Mouse (Mus musculus) ZHBTc4 (cell line): ENCODE measurements around the gene Man1b1.

Source experiments
- DNase-seq: peaks from one replicate; pipeline ENCODE4 v3.0.0-alpha.2; 2011; ENCODE audit warnings: low read depth, low spot score

Gene Man1b1

DNA sequence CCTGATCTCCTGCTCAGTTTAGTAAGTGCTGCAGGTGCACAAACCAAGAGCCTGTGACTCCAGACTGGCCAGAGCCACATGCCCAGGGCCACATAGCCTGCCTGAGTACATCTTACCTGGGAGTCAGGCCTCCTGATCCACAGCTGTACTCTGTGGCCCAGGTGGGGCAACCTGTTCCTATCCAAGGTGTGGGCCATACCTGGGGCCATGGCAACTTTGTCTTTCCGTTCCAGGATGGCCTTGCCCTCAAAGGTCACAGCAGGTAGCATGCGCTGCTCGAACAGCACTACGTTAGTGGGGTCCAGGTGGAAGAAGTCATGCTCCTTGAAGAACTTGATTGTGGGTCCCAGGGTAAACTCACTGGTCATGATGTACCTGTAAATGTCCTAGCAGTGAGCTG, 32.2 kb downstream of the Man1b1 start:
- DNase-seq: no peak

DNA sequence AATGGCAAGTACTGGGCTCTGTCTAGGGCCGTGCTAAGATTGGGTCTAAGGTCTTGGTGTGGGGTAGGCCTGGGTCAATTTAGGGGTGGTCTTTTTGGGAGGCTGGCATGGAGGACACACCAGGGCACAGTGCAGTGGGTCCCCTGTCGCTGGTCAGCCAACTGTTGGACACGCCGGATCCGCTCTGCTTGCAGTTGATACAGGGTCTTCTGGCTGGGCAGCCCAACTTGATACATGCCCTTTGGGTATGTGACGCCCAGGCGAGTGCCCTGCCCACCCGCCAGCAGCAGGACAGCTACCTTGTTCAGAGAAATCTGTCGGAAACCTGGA, 32.6 kb downstream of the Man1b1 start:
- no peak for DNase-seq

DNA sequence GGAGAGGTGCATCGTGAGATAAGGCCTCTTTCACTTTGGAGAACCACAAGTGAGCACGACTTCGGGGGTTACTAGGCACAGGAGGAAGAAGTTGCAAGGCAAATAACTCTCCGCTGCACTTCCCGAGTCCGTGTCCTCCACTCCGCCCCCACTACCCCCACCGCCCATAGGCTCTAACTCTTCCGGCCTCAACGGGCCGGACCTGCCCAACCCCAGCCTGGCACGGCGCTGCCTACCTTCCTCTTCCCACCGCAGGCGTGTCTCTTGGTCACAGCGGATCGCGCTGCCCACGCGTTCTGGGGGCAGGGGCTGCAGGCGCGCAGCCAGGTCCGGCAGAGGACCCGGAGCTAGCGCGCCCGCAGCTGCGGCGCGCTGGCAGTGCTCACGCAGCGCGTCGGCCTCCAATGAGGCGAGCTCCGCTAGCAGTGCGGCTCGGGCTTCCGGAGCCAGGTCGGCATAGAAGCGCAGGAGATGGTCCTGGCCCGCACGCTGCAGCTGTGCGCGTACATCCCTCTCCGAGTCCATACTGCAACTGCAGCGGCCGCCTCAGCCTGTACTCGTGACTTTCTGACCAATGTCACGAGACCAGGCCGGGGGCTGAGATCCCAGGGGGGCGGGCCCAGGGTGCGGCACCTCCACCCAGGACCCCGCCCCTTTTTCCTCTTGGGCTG, 33.1 kb downstream of the Man1b1 start, which contains the start of gene Uap1l1:
TSS of gene Uap1l1 (minus strand) at position 592 of the 671 bp plus-strand sequence.
- peak; percentile 97 for DNase-seq

DNA sequence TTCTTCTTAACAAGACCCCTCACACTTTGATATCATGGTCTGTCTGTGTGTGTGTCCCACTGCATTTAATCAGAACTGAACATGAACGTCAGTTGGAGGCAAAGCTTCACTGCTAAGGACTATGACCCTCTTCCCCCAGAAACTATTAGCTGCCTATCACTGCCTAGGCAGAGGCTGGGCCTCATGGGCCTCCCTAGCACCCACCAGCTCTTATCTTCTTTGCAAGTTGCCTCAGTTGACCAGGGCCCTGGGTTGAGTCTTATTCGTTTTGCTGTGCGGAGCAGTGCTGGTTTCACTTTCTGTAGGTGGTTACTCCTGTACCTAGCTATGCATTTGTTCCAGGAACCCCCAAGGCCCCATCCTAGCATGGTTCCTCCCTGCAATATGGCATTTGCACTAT, 37.9 kb downstream of the Man1b1 start:
- DNase-seq: no peak

DNA sequence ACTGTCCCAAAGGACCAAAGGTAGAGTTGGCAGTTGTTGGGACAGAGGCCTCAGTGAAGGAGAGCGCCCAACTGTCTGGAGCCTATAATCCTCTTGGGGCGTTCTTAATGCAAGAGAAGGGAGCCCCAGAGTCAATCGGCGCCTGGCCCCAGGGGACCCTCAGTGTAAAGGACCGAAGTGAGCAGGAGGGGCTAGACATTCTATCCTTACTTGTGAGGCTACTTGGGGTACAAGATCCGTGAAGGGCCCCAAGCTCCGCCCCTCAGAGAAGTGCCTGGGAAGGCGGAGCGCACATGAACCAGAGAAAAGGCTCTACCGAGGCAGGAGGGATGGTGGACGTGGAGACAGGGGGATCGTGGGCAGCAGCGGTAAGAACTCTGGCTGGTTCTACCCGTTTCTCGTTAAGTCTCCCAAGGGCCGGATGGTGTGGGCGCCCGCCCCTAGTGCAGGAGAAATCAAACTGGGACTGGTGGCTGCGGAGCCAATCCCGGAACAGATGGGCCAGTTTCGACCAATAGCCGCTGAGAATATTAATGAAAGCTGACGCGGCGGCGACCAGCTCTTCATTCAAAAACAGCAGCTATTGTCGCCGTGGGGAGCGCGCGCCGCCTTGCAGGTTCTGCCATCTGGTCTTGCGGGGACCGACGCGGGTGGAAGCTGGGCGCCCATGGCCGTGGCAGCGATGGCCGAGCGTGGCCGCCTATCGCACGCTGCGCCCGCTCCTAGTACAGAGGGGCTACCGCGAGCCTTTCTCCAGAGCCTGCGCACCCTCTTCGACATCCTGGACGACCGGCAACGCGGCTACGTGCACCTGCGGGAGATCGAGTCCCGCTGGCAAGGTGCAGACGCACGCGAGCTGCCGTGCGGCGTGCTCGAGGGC, 39.9 kb downstream of the Man1b1 start, which contains the start of gene Sapcd2:
TSS of gene Sapcd2 (plus strand) at position 558 of the 880 bp plus-strand sequence.
- peak; percentile 95 for DNase-seq

DNA sequence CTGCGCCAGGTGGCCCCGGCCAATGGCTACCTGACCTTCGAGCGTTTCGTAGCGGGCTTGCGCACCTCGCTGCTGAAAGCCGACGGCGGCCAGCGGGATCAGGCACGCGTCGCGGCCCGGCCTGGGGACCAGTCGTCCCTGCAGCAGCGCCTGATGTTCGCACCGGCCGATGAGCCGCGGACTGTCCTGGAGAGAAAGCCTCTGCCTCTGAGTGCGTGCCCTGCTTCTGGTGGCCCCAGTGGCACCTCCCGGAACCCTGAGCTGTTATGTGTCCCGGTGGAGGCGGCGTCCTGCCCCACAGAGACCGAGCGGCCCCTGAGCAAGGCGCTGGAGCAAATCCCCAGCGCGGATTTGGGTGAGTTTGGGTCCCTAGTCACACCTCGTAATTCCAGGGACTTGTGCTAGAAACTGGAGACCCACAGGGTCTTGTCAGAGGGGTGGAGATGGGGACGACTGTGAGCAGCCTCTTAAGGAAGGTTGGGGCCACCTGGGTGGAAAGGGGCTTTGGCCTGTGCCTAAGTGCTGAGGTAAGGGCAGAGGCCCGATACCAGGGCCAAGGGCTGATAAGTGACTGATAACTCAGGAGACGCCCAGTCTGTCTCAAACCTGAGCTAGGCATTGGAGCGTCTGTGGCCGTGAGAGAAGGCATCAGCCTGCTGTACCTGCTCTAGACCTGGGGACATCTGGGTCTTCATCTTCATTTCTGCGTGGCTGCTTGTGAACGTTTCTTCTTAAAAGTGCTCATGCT, 40.7 kb downstream of the Man1b1 start:
- DNase-seq: no peak

DNA sequence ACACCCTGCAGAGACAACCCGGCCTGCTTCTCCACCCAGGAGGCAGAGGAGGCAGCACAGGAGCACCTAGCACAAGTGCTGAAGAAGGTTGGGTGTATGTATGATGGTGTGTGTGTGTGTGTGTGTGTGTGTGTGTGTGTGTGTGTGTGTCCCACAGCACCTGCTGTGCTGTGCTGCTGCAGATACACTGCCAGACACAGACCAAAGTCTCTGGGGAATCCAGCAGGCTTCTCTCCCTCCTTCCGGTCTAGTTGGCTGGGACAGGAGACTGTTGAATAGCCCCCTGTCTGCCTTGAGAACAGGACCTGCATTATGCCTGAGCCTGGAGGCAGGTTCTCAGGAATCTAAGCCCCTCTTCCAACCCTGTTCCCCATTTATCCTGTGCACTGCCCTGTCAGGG, 41.3 kb downstream of the Man1b1 start:
- no peak for DNase-seq

DNA sequence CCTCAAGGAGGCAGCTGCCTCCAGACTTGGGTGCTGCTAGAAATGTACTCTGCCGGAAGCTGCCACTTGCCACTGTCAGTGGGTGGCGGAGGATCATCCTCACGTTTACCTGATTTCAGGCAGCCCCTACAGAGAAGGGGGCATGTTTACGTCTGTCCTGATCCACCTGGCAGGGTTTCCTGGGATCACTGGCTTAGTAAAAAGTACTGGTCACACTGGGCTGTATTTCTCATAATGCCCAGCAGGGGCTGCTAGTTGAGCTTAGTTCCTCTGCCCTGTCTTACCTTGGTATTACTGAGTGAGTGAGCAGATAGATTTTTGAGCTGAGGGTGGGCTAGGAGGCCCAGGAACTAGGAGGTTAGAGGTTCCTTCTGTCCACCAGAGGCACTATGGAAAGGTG, 44.5 kb downstream of the Man1b1 start:
- DNase-seq: peak; percentile 76

DNA sequence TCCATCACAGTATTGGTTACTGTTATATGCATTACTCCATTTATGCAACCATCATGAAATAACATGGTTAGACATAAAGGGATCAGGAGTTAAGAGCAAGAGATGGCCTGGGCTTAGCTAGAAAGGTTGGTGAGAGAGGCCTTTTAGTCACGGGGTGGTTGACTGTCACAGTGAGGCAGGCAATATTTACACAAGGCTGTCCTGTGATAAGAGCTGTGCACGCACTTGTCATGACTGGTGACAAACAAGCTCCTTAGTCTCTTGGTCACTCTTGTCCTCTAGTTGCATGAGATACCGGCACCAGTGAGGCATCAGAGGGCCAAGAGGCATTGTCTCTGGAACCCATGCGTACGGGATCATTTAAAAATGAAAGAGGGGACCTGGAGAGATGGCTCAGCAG, 52.4 kb downstream of the Man1b1 start:
- no peak for DNase-seq

DNA sequence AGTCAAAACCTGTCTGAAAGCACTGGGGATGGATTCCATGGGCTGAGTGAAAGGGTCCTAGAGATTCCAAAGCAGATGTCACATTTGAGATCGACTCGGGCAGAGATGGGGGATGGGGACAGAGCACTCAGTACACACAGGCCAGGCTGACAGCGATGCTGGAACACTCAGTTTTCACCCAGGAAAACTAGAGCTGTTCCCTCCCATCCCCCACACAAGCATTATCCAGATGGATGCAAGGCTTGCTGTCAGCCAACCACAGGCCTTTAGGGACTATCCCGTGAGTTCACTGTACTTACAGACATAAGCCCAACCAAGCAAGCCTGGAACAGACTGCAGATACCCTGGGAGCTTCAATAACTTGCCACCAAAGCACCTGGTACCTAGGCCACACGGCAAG, 59.1 kb downstream of the Man1b1 start:
- no peak for DNase-seq

DNA sequence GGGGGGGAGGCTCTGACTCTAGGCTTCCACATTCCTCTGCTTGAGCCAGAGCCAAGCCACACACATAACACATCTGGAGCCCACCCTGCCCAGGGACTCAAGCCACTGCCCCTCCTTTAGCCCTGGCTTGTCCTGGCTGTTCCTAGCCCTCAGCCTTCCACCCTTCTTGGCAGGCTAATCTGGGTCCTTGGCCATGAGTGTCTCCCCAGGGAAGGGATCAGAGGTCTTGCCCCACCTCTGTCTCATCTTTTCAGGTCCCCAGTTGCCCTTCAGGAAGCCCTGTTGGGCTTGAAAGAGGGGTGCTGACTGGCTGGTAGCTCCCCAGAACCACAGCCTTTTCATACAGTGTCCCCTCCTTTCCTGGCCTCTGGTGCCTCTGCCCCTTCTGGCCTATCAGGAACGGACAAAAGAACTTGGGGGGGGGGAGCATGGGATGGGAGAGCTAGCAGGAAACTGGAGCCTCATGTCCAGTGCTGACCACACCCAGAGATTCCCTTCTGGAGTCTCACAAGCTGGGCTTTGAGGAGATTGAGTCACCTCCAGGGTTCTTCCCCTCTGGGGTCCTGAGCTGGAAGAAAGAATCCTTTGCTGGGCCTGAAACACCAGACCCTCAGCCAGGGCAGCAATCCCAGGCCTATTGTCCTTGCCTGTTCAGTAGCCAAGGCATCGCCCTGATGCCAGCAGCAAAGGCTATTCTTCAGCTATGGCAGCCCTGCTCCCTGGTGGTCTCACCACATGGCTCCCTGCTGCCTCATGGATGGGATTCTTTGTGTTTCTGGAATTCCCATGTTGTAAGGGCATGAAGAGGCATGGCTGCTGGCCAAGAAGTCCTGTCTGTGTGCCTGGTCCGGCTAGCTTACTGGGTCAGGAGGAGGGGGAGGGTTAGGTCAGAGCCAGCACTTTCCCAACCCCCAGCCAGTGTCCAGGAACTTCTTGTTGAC, 62.4 kb downstream of the Man1b1 start:
- no peak for DNase-seq

DNA sequence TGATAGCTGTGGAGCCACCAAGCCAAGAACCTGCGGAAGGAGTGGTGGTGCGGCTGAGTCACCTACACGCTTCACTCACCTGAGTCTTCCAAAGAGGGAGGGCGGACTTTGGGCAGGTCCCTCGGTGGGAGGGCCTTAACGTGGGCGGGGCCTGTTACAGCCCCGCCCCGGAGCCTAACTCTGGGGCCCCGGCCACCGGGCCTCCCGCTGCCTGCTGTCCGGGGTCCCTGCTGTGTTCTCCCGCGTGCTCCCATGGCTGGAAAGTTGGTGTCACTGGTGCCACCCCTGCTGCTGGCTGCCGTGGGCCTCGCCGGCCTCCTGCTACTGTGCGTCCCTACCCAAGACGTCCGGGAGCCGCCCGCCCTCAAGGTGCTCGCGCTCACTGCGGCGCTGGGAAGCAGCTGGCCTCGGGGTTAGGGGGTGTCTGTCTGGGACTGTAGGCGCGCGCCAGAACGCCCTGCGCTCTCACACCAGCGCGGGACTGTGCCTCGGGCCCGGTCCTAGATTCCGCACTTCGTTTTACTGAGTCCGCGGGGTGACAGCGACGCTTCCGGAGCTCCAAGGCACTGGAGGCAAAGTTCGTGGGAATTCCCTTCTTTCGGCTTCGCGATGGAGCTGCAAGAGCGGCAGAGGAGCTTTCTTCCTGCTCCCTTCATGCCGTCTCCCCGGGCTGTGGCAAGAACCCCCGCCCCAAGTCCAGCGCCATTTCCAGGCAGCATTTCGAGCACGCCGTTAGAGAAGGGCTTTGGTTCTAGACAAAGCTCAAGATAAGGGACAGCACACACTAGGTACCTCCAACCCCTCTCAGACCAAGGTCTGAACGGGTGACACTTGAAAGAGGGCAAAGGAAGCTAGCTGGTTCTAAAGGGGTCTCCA, 63.8 kb downstream of the Man1b1 start, which contains the start of gene Entpd2:
TSS of gene Entpd2 (plus strand) at position 154 of the 876 bp plus-strand sequence.
- peak; percentile 66 for DNase-seq

DNA sequence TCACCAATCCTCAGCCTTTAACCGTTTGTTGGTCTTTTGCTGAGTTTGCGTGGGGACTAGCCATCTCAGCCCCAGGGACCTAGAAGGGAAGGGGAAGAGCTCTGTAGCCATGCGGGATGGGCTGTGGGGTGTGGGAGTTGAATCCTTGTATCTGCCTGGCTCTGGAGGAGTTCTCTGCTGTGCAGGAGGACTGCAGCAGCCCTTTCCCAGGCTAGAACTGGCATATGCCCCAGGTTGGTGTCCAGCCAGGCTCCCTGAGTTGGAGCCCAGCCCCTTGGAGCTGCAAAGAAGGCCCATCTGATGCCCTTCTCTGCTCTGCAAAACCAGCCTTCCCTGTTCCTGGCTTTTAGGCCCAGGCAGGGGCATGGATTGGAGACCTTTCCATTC, 64.5 kb downstream of the Man1b1 start:
- DNase-seq: no peak

DNA sequence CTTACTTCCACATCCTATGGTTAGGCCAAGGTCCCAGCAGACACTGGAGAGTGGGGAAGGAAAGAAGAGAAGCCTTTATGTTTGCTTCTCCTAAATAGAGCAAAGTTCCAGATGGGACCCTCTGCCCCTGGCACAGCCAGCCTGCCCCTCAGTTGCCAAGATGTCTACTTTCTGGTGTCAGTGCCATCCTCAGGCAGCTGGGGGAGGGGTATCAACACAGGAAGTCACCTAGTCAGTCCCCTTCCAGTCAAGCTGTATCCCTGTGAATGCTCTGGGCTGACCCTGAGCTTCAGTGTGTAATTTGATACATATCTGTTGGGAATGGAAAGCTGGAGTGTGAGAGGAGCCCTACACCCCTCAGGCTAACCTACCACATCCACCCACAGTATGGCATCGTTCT, 64.9 kb downstream of the Man1b1 start:
- no peak for DNase-seq

DNA sequence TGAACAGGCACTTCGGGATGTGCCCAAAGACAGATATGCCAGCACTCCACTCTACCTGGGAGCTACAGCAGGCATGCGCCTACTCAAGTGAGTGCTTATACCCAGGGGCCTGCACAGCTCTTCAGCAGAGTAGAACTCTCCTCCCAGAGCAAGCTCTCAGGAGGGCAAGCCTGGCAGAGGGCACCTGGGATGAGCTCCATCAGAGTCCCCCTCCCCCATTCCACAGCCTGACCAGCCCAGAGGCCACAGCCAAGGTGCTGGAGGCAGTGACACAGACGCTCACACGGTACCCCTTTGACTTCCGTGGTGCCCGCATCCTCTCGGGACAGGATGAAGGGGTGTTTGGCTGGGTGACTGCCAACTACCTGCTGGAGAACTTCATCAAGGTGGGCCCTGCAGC, 65.9 kb downstream of the Man1b1 start:
- no peak for DNase-seq

DNA sequence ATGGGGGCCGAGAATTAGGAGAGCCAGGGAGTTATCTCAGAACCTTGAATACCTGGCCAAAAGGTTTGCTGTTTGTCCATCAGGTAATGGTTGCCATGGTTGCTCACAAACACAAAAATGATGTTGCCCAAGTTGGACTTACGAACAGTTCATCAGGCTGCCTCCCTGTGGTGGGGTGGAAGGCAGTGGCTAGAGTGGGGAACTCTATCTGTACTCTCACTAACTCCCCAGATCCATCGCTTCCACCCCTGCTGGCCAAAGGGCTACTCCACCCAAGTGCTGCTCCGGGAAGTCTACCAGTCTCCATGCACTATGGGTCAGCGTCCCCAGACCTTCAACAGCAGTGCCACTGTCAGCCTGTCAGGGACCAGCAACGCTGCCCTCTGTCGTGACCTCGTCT, 66.9 kb downstream of the Man1b1 start, which contains the start of gene Npdc1:
TSS of gene Npdc1 (plus strand) at position 301 of the 400 bp plus-strand sequence.
- no peak for DNase-seq

DNA sequence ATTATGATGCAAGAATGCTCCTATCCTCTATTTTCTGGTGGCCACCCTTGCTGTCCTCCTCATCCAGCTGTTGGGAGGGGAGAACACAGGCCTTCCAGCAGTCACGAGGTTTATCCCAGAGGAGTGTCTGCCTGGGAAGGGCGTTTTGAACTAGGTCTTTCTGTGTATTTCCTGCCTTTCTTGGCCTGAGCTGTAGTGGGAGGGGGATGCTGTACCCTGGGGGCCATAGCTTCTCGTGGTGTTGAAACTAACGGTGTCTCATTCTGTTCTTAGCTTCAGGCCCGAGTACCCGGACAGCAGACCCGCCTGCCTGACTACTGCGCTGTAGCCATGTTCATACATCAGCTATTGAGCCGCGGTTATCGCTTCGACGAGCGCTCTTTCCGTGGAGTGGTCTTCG, 68.2 kb downstream of the Man1b1 start:
- DNase-seq: no peak

DNA sequence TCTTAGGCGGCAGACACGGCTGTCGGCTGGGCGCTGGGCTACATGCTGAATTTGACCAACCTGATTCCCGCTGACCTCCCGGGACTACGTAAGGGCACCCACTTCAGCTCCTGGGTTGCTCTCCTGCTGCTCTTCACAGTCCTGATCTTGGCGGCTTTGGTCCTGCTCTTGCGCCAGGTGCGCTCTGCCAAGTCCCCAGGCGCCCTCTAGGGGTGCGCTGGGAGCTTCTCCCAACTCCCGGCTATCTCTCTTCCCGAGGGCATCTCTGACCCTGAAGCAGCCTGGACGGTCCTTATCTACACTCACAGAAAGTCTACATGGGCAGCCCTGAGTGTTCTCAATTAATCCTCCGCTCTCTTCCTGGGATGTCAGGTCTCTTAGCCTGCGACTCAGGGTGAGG, 68.6 kb downstream of the Man1b1 start:
- peak; percentile 84 for DNase-seq
